Mouse (Mus musculus): ENCODE data around the gene Tent4b. TPM values are rescaled to one million over a fixed set of nuclear protein-coding genes. Genes with fewer than 3 reads are reported as not detected.

Tent4b gene
- polyA plus RNA-seq, 1 experiment from 2014 or later: 18.8 TPM

- Histone ChIP-seq H3K9me3 (ENCODE audit: control insufficient read depth, low read length) (no peaks in the 10 kb centered on the region), H3K27ac (ENCODE audit: low read depth, low read length) (no peak overlapping the region), H3K9ac (replicated peaks; ENCODE audit: low read depth, low read length) (no peak overlapping the region), H3K27me3 (ENCODE audit: control insufficient read depth, insufficient read depth, low read length) (no peaks in the 10 kb centered on the region), H3K4me3 (ENCODE audit: low read depth, low read length) (no peak overlapping the region), H3K36me3 (ENCODE audit: control insufficient read depth, insufficient read depth, low read length) (no peaks in the 10 kb centered on the region), H3K4me1 (ENCODE audit: control insufficient read depth, insufficient read depth, low read length) (no peaks in the 10 kb centered on the region), H3K4me2 (ENCODE audit: low read depth, low read length) (no peak overlapping the region)
- WGBS: 64% methylated on average over 8 of the region's 8 CpGs
- ATAC-seq (ENCODE audit: low read depth): no peak
Measured at GRCm38 (mm10) chr8:88282684-88283083, 83.7 kb downstream of the Tent4b start.

GRCm38 (mm10) chr8:88283243-88284115 lies 84.5 kb downstream of the Tent4b start:
- Histone ChIP-seq H3K27me3 (ENCODE audit: control insufficient read depth, insufficient read depth, low read length) (no peaks in the 10 kb centered on the region), H3K4me1 (ENCODE audit: control insufficient read depth, insufficient read depth, low read length) (no peaks in the 10 kb centered on the region), H3K9me3 (ENCODE audit: control insufficient read depth, low read length) (no peaks in the 10 kb centered on the region), H3K4me3 (ENCODE audit: low read depth, low read length) (no peak overlapping the region), H3K9ac (replicated peaks; ENCODE audit: low read depth, low read length) (no peak overlapping the region), H3K27ac (ENCODE audit: low read depth, low read length) (no peak overlapping the region), H3K36me3 (ENCODE audit: control insufficient read depth, insufficient read depth, low read length) (no peaks in the 10 kb centered on the region), H3K4me2 (ENCODE audit: low read depth, low read length) (no peak overlapping the region)
- no peak for ATAC-seq (ENCODE audit: low read depth)
- 87% methylated on average over 13 of the region's 13 CpGs for WGBS

GRCm38 (mm10) chr8:88284738-88285137 lies 85.7 kb downstream of the Tent4b start:
- Histone ChIP-seq H3K4me3 (ENCODE audit: low read depth, low read length) (no peak overlapping the region), H3K27me3 (ENCODE audit: control insufficient read depth, insufficient read depth, low read length) (no peaks in the 10 kb centered on the region), H3K4me2 (ENCODE audit: low read depth, low read length) (no peak overlapping the region), H3K27ac (ENCODE audit: low read depth, low read length) (no peak overlapping the region), H3K9ac (replicated peaks; ENCODE audit: low read depth, low read length) (no peak overlapping the region), H3K36me3 (ENCODE audit: control insufficient read depth, insufficient read depth, low read length) (no peaks in the 10 kb centered on the region), H3K9me3 (ENCODE audit: control insufficient read depth, low read length) (no peaks in the 10 kb centered on the region), H3K4me1 (ENCODE audit: control insufficient read depth, insufficient read depth, low read length) (no peaks in the 10 kb centered on the region)
- ATAC-seq (ENCODE audit: low read depth): no peak
- 56% methylated on average over 7 of the region's 7 CpGs for WGBS

GRCm38 (mm10) chr8:88285469-88286356 lies 86.7 kb downstream of the Tent4b start:
- Histone ChIP-seq H3K36me3 (ENCODE audit: control insufficient read depth, insufficient read depth, low read length) (no peaks in the 10 kb centered on the region), H3K27me3 (ENCODE audit: control insufficient read depth, insufficient read depth, low read length) (no peaks in the 10 kb centered on the region), H3K9ac (replicated peaks; ENCODE audit: low read depth, low read length) (no peak overlapping the region), H3K27ac (ENCODE audit: low read depth, low read length) (no peak overlapping the region), H3K9me3 (ENCODE audit: control insufficient read depth, low read length) (no peaks in the 10 kb centered on the region), H3K4me2 (ENCODE audit: low read depth, low read length) (no peak overlapping the region), H3K4me3 (ENCODE audit: low read depth, low read length) (no peak overlapping the region), H3K4me1 (ENCODE audit: control insufficient read depth, insufficient read depth, low read length) (no peaks in the 10 kb centered on the region)
- ATAC-seq (ENCODE audit: low read depth): no peak
- 87% methylated on average over 8 of the region's 8 CpGs for WGBS

- no peak overlapping the region for H3K4me3 ChIP-seq (ENCODE audit: low read depth, low read length)
- no peak for ATAC-seq (ENCODE audit: low read depth)
- no peak overlapping the region for H3K4me2 ChIP-seq (ENCODE audit: low read depth, low read length)
- no peak overlapping the region for H3K27ac ChIP-seq (ENCODE audit: low read depth, low read length)
- H3K27me3 ChIP-seq (ENCODE audit: control insufficient read depth, insufficient read depth, low read length): no peaks in the 10 kb centered on the region
- H3K36me3 ChIP-seq (ENCODE audit: control insufficient read depth, insufficient read depth, low read length): no peaks in the 10 kb centered on the region
- no peaks in the 10 kb centered on the region for H3K9me3 ChIP-seq (ENCODE audit: control insufficient read depth, low read length)
- no peaks in the 10 kb centered on the region for H3K4me1 ChIP-seq (ENCODE audit: control insufficient read depth, insufficient read depth, low read length)
- no peak overlapping the region for H3K9ac ChIP-seq (replicated peaks; ENCODE audit: low read depth, low read length)
- WGBS: 90% methylated on average over 14 of the region's 14 CpGs
Measured at GRCm38 (mm10) chr8:88286421-88286960, 87.5 kb downstream of the Tent4b start.

- ATAC-seq (ENCODE audit: low read depth): no peak
- Histone ChIP-seq H3K36me3 (ENCODE audit: control insufficient read depth, insufficient read depth, low read length) (no peaks in the 10 kb centered on the region), H3K9me3 (ENCODE audit: control insufficient read depth, low read length) (no peaks in the 10 kb centered on the region)
Measured at GRCm38 (mm10) chr8:88288622-88289242, 89.7 kb downstream of the Tent4b start.

GRCm38 (mm10) chr8:88289901-88290300 lies 90.9 kb downstream of the Tent4b start:
- Histone ChIP-seq H3K4me2 (ENCODE audit: low read depth, low read length) (no peak overlapping the region), H3K4me3 (ENCODE audit: low read depth, low read length) (no peak overlapping the region), H3K36me3 (ENCODE audit: control insufficient read depth, insufficient read depth, low read length) (no peaks in the 10 kb centered on the region), H3K9me3 (ENCODE audit: control insufficient read depth, low read length) (no peaks in the 10 kb centered on the region), H3K9ac (replicated peaks; ENCODE audit: low read depth, low read length) (no peak overlapping the region), H3K27ac (ENCODE audit: low read depth, low read length) (no peak overlapping the region), H3K27me3 (ENCODE audit: control insufficient read depth, insufficient read depth, low read length) (no peaks in the 10 kb centered on the region), H3K4me1 (ENCODE audit: control insufficient read depth, insufficient read depth, low read length) (no peaks in the 10 kb centered on the region)
- WGBS: 69% methylated on average over 1 of the region's 1 CpGs
- ATAC-seq (ENCODE audit: low read depth): no peak

More at GRCm38 (mm10) chr8:88288622-88289242, 89.7 kb downstream of the Tent4b start:
- 71% methylated on average over 12 of the region's 12 CpGs for WGBS
- Histone ChIP-seq H3K9ac (replicated peaks; ENCODE audit: low read depth, low read length) (no peak overlapping the region), H3K27ac (ENCODE audit: low read depth, low read length) (no peak overlapping the region), H3K4me1 (ENCODE audit: control insufficient read depth, insufficient read depth, low read length) (no peaks in the 10 kb centered on the region), H3K27me3 (ENCODE audit: control insufficient read depth, insufficient read depth, low read length) (no peaks in the 10 kb centered on the region), H3K4me3 (ENCODE audit: low read depth, low read length) (no peak overlapping the region), H3K4me2 (ENCODE audit: low read depth, low read length) (no peak overlapping the region)

GRCm38 (mm10) chr8:88290326-88291304 lies 91.6 kb downstream of the Tent4b start:
- WGBS: 82% methylated on average over 13 of the region's 13 CpGs
- Histone ChIP-seq H3K9ac (replicated peaks; ENCODE audit: low read depth, low read length) (no peak overlapping the region), H3K4me1 (ENCODE audit: control insufficient read depth, insufficient read depth, low read length) (no peaks in the 10 kb centered on the region), H3K27me3 (ENCODE audit: control insufficient read depth, insufficient read depth, low read length) (no peaks in the 10 kb centered on the region), H3K9me3 (ENCODE audit: control insufficient read depth, low read length) (no peaks in the 10 kb centered on the region), H3K27ac (ENCODE audit: low read depth, low read length) (no peak overlapping the region), H3K36me3 (ENCODE audit: control insufficient read depth, insufficient read depth, low read length) (no peaks in the 10 kb centered on the region), H3K4me3 (ENCODE audit: low read depth, low read length) (no peak overlapping the region), H3K4me2 (ENCODE audit: low read depth, low read length) (no peak overlapping the region)
- no peak for ATAC-seq (ENCODE audit: low read depth)

Measured in neural tube, embryonic 14.5 days (tissue).